Mouse (Mus musculus) kidney, embryonic 14.5 days (tissue): ENCODE data around the gene Fyb2. TPM values are rescaled to one million over a fixed set of nuclear protein-coding genes. Genes with fewer than 3 reads are reported as not detected.

ENCODE experiments used
- ATAC-seq: fragments of 200-750 bp; cut with Nextera tagmentation; 2 replicates; pipeline ENCODE4 v1.8.0; 2017; ENCODE audit warnings: moderate number of reproducible peaks, mild to moderate bottlenecking, moderate TSS enrichment, moderate library complexity; ENCODE audit not compliant: low FRiP score, low TSS enrichment
- H3K27ac ChIP-seq: fragments of 300-500 bp; sonication (generic); 2 replicates; pipeline ENCODE4 v1.5.1; 2014; ENCODE audit warnings: low read depth, mild to moderate bottlenecking, low read length, moderate library complexity, mixed read lengths
- H3K27me3 ChIP-seq: fragments of 300-500 bp; sonication (generic); 2 replicates; pipeline ENCODE4 v1.6.1; 2014; ENCODE audit warnings: mild to moderate bottlenecking, low read length; ENCODE audit not compliant: control insufficient read depth, insufficient read depth
- H3K36me3 ChIP-seq: fragments of 300-500 bp; sonication (generic); 2 replicates; pipeline ENCODE4 v1.6.1; 2014; ENCODE audit warnings: low read length, mixed read lengths; ENCODE audit not compliant: control insufficient read depth, insufficient read depth
- H3K4me1 ChIP-seq: fragments of 300-500 bp; sonication (generic); 2 replicates; pipeline ENCODE4 v1.6.1; 2014; ENCODE audit warnings: low read length, mixed read lengths; ENCODE audit not compliant: control insufficient read depth, insufficient read depth
- H3K4me2 ChIP-seq: fragments of 300-500 bp; sonication (generic); replicated peaks from 2 replicates; pipeline ENCODE4 v1.6.1; 2014; ENCODE audit warnings: low read depth, mild to moderate bottlenecking, low read length
- H3K4me3 ChIP-seq: fragments of 300-500 bp; sonication (generic); 2 replicates; pipeline ENCODE4 v1.5.1; 2014; ENCODE audit warnings: mild to moderate bottlenecking, low read length
- H3K9ac ChIP-seq: fragments of 300-500 bp; sonication (generic); 2 replicates; pipeline ENCODE4 v1.6.1; 2014; ENCODE audit warnings: low read depth, mild to moderate bottlenecking, low read length, moderate library complexity
- H3K9me3 ChIP-seq: fragments of 300-500 bp; sonication (generic); 2 replicates; pipeline ENCODE4 v1.6.1; 2016; ENCODE audit warnings: low read length; ENCODE audit not compliant: control insufficient read depth
- WGBS: fragments of 180-500 bp; shearing (Covaris S2); extraction: QIAGEN DNeasy Blood & Tissue Kit; methylation state at CpG from one replicate; pipeline ENCODE4 v1.1.7; 2014; 5-methylcytosine and 5-hydroxymethylcytosine counted together
- polyA plus RNA-seq: library from polyadenylated mRNA; unstranded; fragments of >200 nt; fragmentation: Nextera tagmentation; extraction: Ambion mirVana; gene quantifications from 2 replicates; pipeline ENCODE4 v1.2.1, GENCODE M21; 2014

Fyb2 gene
- polyA plus RNA-seq, 1 experiment from 2014 or later = 0.79 TPM

- Histone ChIP-seq H3K4me3 (no peak overlapping the region), H3K9me3 (no peaks in the 10 kb centered on the region), H3K4me2 (no peak overlapping the region), H3K27ac (no peak overlapping the region), H3K4me1 (no peaks in the 10 kb centered on the region), H3K9ac (no peak overlapping the region), H3K36me3 (no peaks in the 10 kb centered on the region), H3K27me3 (no peaks in the 10 kb centered on the region)
- 58% methylated on average over 4 of the region's 4 CpGs for WGBS
- ATAC-seq = no peak
Measured at GRCm38 (mm10) chr4:104951280-104951878, 38.1 kb downstream of the Fyb2 start.

GRCm38 (mm10) chr4:104956691-104957090 is 43.4 kb downstream of the Fyb2 start:
- no peak overlapping the region for H3K4me2 ChIP-seq
- H3K4me1 ChIP-seq = no peaks in the 10 kb centered on the region
- H3K27me3 ChIP-seq = no peaks in the 10 kb centered on the region
- no peak overlapping the region for H3K27ac ChIP-seq
- no peak overlapping the region for H3K4me3 ChIP-seq
- H3K9me3 ChIP-seq = no peaks in the 10 kb centered on the region
- no peak overlapping the region for H3K9ac ChIP-seq
- H3K36me3 ChIP-seq = no peaks in the 10 kb centered on the region
- WGBS = 71% methylated on average over 7 of the region's 7 CpGs
- no peak for ATAC-seq

GRCm38 (mm10) chr4:104961431-104961830 is 48.2 kb downstream of the Fyb2 start:
- H3K9me3 ChIP-seq = no peaks in the 10 kb centered on the region
- H3K9ac ChIP-seq = no peak overlapping the region
- H3K4me3 ChIP-seq = no peak overlapping the region
- no peaks in the 10 kb centered on the region for H3K27me3 ChIP-seq
- 72% methylated on average over 5 of the region's 5 CpGs for WGBS
- ATAC-seq = no peak
- H3K36me3 ChIP-seq = no peaks in the 10 kb centered on the region
- H3K27ac ChIP-seq = no peak overlapping the region
- H3K4me2 ChIP-seq = no peak overlapping the region
- H3K4me1 ChIP-seq = no peaks in the 10 kb centered on the region

GRCm38 (mm10) chr4:104972606-104973005 is 59.4 kb downstream of the Fyb2 start:
- no peak for ATAC-seq
- H3K27me3 ChIP-seq = no peaks in the 10 kb centered on the region
- no peaks in the 10 kb centered on the region for H3K4me1 ChIP-seq
- no peaks in the 10 kb centered on the region for H3K9me3 ChIP-seq
- no peak overlapping the region for H3K9ac ChIP-seq
- no peak overlapping the region for H3K4me2 ChIP-seq
- WGBS = 88% methylated on average over 2 of the region's 2 CpGs
- no peak overlapping the region for H3K4me3 ChIP-seq
- no peak overlapping the region for H3K27ac ChIP-seq
- no peaks in the 10 kb centered on the region for H3K36me3 ChIP-seq

GRCm38 (mm10) chr4:104975162-104975830 is 62.0 kb downstream of the Fyb2 start:
- no peak overlapping the region for H3K9ac ChIP-seq
- ATAC-seq = no peak
- no peaks in the 10 kb centered on the region for H3K36me3 ChIP-seq
- no peaks in the 10 kb centered on the region for H3K9me3 ChIP-seq
- no peak overlapping the region for H3K27ac ChIP-seq
- 82% methylated on average over 6 of the region's 6 CpGs for WGBS
- H3K4me3 ChIP-seq = no peak overlapping the region
- H3K4me1 ChIP-seq = no peaks in the 10 kb centered on the region
- no peak overlapping the region for H3K4me2 ChIP-seq
- H3K27me3 ChIP-seq = no peaks in the 10 kb centered on the region

GRCm38 (mm10) chr4:104985960-104986632 is 72.8 kb downstream of the Fyb2 start:
- 61% methylated on average over 5 of the region's 5 CpGs for WGBS

GRCm38 (mm10) chr4:104987631-104988030 is 74.4 kb downstream of the Fyb2 start:
- no peak overlapping the region for H3K9ac ChIP-seq
- ATAC-seq = no peak
- WGBS = 56% methylated on average over 7 of the region's 7 CpGs
- no peaks in the 10 kb centered on the region for H3K9me3 ChIP-seq
- H3K36me3 ChIP-seq = no peaks in the 10 kb centered on the region
- no peak overlapping the region for H3K27ac ChIP-seq
- no peak overlapping the region for H3K4me3 ChIP-seq
- H3K4me1 ChIP-seq = no peaks in the 10 kb centered on the region
- H3K27me3 ChIP-seq = no peaks in the 10 kb centered on the region
- H3K4me2 ChIP-seq = no peak overlapping the region

More at GRCm38 (mm10) chr4:104985960-104986632, 72.8 kb downstream of the Fyb2 start:
- no peaks in the 10 kb centered on the region for H3K9me3 ChIP-seq
- no peaks in the 10 kb centered on the region for H3K4me1 ChIP-seq
- no peak overlapping the region for H3K9ac ChIP-seq
- no peak for ATAC-seq
- no peak overlapping the region for H3K27ac ChIP-seq
- H3K4me3 ChIP-seq = no peak overlapping the region
- no peak overlapping the region for H3K4me2 ChIP-seq
- H3K36me3 ChIP-seq = no peaks in the 10 kb centered on the region
- no peaks in the 10 kb centered on the region for H3K27me3 ChIP-seq

GRCm38 (mm10) chr4:104988102-104988501 is 74.8 kb downstream of the Fyb2 start:
- no peaks in the 10 kb centered on the region for H3K9me3 ChIP-seq
- no peaks in the 10 kb centered on the region for H3K4me1 ChIP-seq
- WGBS = 84% methylated on average over 5 of the region's 5 CpGs
- H3K4me2 ChIP-seq = no peak overlapping the region
- ATAC-seq = no peak
- no peaks in the 10 kb centered on the region for H3K36me3 ChIP-seq
- no peaks in the 10 kb centered on the region for H3K27me3 ChIP-seq
- H3K9ac ChIP-seq = no peak overlapping the region
- no peak overlapping the region for H3K4me3 ChIP-seq
- no peak overlapping the region for H3K27ac ChIP-seq

GRCm38 (mm10) chr4:104988709-104989108 is 75.5 kb downstream of the Fyb2 start:
- WGBS = 94% methylated on average over 7 of the region's 7 CpGs
- Histone ChIP-seq H3K27me3 (no peaks in the 10 kb centered on the region), H3K4me1 (no peaks in the 10 kb centered on the region), H3K27ac (no peak overlapping the region), H3K4me3 (no peak overlapping the region), H3K9me3 (no peaks in the 10 kb centered on the region), H3K36me3 (no peaks in the 10 kb centered on the region), H3K9ac (no peak overlapping the region), H3K4me2 (no peak overlapping the region)
- no peak for ATAC-seq
